Mouse (Mus musculus) gastrocnemius, adult 8-10 months (tissue): ENCODE data around the gene Med6. TPM values are rescaled to one million over a fixed set of nuclear protein-coding genes. Genes with fewer than 3 reads are reported as not detected.

Experiments used
- DNase-seq, 2 experiments: peaks; one replicate each; pipeline ENCODE4 v3.0.0; 2022; ENCODE audit warnings: low spot score in 2 of 2
- total RNA-seq, 4 experiments: library from RNA; stranded (reverse); gene quantifications; 2 replicates each; pipeline ENCODE4 v1.2.4; 2022

The Med6 gene
- 10 to 100 TPM in 3 of 4 experiments, 1 to 10 TPM in 1; 9.6 to 14.5 (median 13.0) TPM for total RNA-seq

- DNase-seq: peak; percentile 87 to 89
Observed at GRCm38 (mm10) chr12:81594902-81595671, at the start of gene Med6. Med6 (minus strand) TSS chr12:81595008.

GRCm38 (mm10) chr12:81642361-81643082, 47.7 kb upstream of the Med6 start:
- DNase-seq: no peak

GRCm38 (mm10) chr12:81640656-81641055, 45.8 kb upstream of the Med6 start:
- DNase-seq: no peak

GRCm38 (mm10) chr12:81633246-81633645, 38.4 kb upstream of the Med6 start:
- DNase-seq: no peak

- no peak for DNase-seq
Observed at GRCm38 (mm10) chr12:81631661-81632401, 37.0 kb upstream of the Med6 start.

- no peak for DNase-seq
Observed at GRCm38 (mm10) chr12:81630915-81631660, 36.3 kb upstream of the Med6 start, which contains the start of gene Ttc9. Ttc9 (plus strand) TSS chr12:81631249.

- DNase-seq: peak in 1 of 2 experiments; percentile 16
Observed at GRCm38 (mm10) chr12:81630520-81630914, 35.7 kb upstream of the Med6 start.

- no peak for DNase-seq
Observed at GRCm38 (mm10) chr12:81628091-81628490, 33.3 kb upstream of the Med6 start.

GRCm38 (mm10) chr12:81627426-81627825, 32.6 kb upstream of the Med6 start:
- no peak for DNase-seq

- DNase-seq: no peak
Observed at GRCm38 (mm10) chr12:81626226-81626861, 31.5 kb upstream of the Med6 start.

- no peak for DNase-seq
Observed at GRCm38 (mm10) chr12:81623377-81623776, 28.6 kb upstream of the Med6 start.

GRCm38 (mm10) chr12:81619302-81619701, 24.5 kb upstream of the Med6 start:
- peak; percentile 32 to 33 for DNase-seq

GRCm38 (mm10) chr12:81616980-81617379, 22.2 kb upstream of the Med6 start:
- no peak for DNase-seq

GRCm38 (mm10) chr12:81615807-81616206, 21.0 kb upstream of the Med6 start:
- DNase-seq: no peak

GRCm38 (mm10) chr12:81609445-81609844, 14.6 kb upstream of the Med6 start:
- DNase-seq: no peak

- DNase-seq: no peak
Observed at GRCm38 (mm10) chr12:81604995-81605784, 10.4 kb upstream of the Med6 start.

- DNase-seq: no peak
Observed at GRCm38 (mm10) chr12:81596547-81597262, 1.9 kb upstream of the Med6 start.

- no peak for DNase-seq
Observed at GRCm38 (mm10) chr12:81568374-81568773, 26.4 kb downstream of the Med6 start, which contains the start of gene Adam21. Adam21 (minus strand) TSS chr12:81568474.

- no peak for DNase-seq
Observed at GRCm38 (mm10) chr12:81567931-81568330, 26.9 kb downstream of the Med6 start.
